Mouse (Mus musculus): ENCODE measurements around the gene Nxnl1.

DNA sequence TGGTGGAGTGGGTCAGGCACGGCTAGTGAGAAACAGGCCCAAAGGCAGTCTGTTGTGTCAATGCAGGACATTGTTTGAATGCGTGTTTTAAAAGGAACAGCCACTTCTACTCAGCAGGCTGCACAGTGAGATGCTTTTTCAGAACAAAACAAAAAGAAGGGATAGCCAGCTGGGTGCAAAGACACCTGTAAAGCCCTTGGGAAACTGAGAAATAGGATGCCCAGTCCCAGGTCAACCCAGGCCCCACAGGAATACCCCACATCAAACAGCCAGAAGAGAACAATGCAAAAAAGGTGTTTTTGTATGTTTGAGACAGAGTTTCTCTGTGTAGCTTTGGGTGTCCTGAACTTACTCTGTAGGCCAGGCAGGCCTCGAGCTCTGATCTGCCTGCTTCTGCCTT lies 22.4 kb upstream of the Nxnl1 start:
- TF ChIP-seq ZNF384 (IDR thresholded peaks at IDR 0.05; ENCODE audit: low read depth, low read length) (no peak), CHD2 (IDR thresholded peaks at IDR 0.05; ENCODE audit: low read depth, low read length) (no peak), MAFK (IDR thresholded peaks at IDR 0.05; ENCODE audit: insufficient read depth, low read depth, low read length) (no peak), ZC3H11A (IDR thresholded peaks at IDR 0.05; ENCODE audit: borderline replicate concordance, low read depth, low read length) (no peak)
